Mouse (Mus musculus) limb, embryonic 14.5 days (tissue): Measurements from ENCODE around the gene Fgd2. TPM values are rescaled to one million over a fixed set of nuclear protein-coding genes. Genes with fewer than 3 reads are reported as not detected.

Source experiments
- ATAC-seq: fragments of 200-750 bp; cut with Nextera tagmentation; 2 replicates; pipeline ENCODE4 v1.8.0; 2017; ENCODE audit warnings: low read depth, moderate number of reproducible peaks, moderate TSS enrichment; ENCODE audit not compliant: low FRiP score
- DNase-seq: peaks from one replicate; pipeline ENCODE4 v3.0.0-alpha.2; 2015; ENCODE audit warnings: low spot score
- H3K27ac ChIP-seq: fragments of 300-500 bp; sonication (generic); replicated peaks from 2 replicates; pipeline ENCODE4 v1.5.1; 2014; ENCODE audit warnings: low read depth, mild to moderate bottlenecking, low read length, moderate library complexity, mixed read lengths
- H3K27me3 ChIP-seq: fragments of 300-500 bp; sonication (generic); 2 replicates; pipeline ENCODE4 v1.6.1; 2014; ENCODE audit warnings: low read length, mixed read lengths; ENCODE audit not compliant: control insufficient read depth, insufficient read depth
- H3K36me3 ChIP-seq: fragments of 300-500 bp; sonication (generic); 2 replicates; pipeline ENCODE4 v1.6.1; 2014; ENCODE audit warnings: mild to moderate bottlenecking, low read length, moderate library complexity, mixed read lengths; ENCODE audit not compliant: control insufficient read depth, insufficient read depth
- H3K4me1 ChIP-seq: fragments of 300-500 bp; sonication (generic); 2 replicates; pipeline ENCODE4 v1.6.1; 2014; ENCODE audit warnings: antibody characterized with exemption, low read length, mixed read lengths; ENCODE audit not compliant: control insufficient read depth, insufficient read depth
- H3K4me2 ChIP-seq: fragments of 300-500 bp; sonication (generic); replicated peaks from 2 replicates; pipeline ENCODE4 v1.6.1; 2014; ENCODE audit warnings: low read depth, mild to moderate bottlenecking, low read length, moderate library complexity; ENCODE audit not compliant: severe bottlenecking
- H3K4me3 ChIP-seq: fragments of 300-500 bp; sonication (generic); replicated peaks from 2 replicates; pipeline ENCODE4 v1.5.1; 2014; ENCODE audit warnings: low read length
- H3K9ac ChIP-seq: fragments of 300-500 bp; sonication (generic); 2 replicates; pipeline ENCODE4 v1.6.1; 2014; ENCODE audit warnings: mild to moderate bottlenecking, low read depth, low read length, moderate library complexity; ENCODE audit not compliant: severe bottlenecking
- H3K9me3 ChIP-seq: fragments of 300-500 bp; sonication (generic); 2 replicates; pipeline ENCODE4 v1.6.1; 2016; ENCODE audit warnings: low read length; ENCODE audit not compliant: control insufficient read depth
- POLR2A ChIP-seq: fragments of 200-500 bp; IDR thresholded peaks from 2 replicates; pipeline ENCODE4 v1.8.0; 2012; ENCODE audit warnings: inconsistent platforms, mild to moderate bottlenecking, moderate library complexity, borderline replicate concordance; ENCODE audit not compliant: insufficient read depth, insufficient read length; ENCODE audit errors: extremely low read depth
- WGBS: fragments of 180-500 bp; shearing (Covaris S2); extraction: QIAGEN DNeasy Blood & Tissue Kit; methylation state at CpG from one replicate; pipeline ENCODE4 v1.1.7; 2014; 5-methylcytosine and 5-hydroxymethylcytosine counted together
- polyA plus RNA-seq, 2 experiments: library from polyadenylated mRNA; depleted of rRNA in 1 of 2; stranded (reverse) in 1 of 2; unstranded in 1 of 2; fragments of >200 nt; fragmentation: Nextera tagmentation in 1 of 2; extraction: Ambion mirVana in 1 of 2; gene quantifications; 2 replicates each; pipeline versions ENCODE4 v1.2.1 to v1.2.3; 2012 to 2014

Fgd2 gene
- polyA plus RNA-seq, 2 experiments = 6.2 to 9.4 TPM

DNA sequence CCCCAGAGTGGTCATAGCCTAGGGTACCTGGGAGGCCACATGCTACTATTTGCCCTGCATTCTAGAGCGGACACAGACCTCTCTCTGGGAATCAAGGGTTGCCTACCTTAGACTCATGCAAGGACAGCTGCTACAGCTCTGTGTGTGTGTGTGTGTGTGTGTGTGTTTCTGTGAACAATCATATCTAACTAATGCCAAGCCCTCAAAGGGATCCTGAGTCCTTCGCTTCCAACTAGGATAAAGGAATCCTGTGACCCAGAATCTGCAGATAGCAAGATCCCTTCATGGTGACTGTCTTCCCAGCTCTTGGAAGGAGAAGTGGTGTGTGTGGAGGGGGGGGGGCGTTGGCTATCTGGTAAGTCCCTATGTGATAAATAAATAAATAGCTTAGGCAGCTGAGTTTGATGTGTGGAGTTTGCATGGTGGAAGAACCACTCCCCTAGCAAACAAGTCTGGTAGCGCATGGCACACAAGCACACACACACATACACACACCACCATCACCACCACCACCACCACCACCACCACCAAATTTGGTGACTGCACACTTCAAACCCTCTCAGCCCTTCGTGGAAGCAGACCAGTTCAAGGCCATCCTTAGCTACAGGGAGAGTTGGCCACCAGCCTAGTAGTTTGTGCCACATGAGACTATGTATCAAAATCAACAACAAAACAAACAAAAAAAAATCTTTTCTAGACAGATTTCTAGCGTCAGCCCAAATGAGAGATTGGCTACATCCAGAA is 35.5 kb downstream of the Fgd2 start:
- ATAC-seq = no peak
- WGBS = 56% methylated on average over 6 of the region's 6 CpGs
- TF ChIP-seq POLR2A = no peak
- H3K9ac ChIP-seq = no peak overlapping the region
- no peak overlapping the region for H3K27ac ChIP-seq
- no peaks in the 10 kb centered on the region for H3K9me3 ChIP-seq
- H3K36me3 ChIP-seq = no peaks in the 10 kb centered on the region
- peaks cover 19% of the 10 kb centered on the region for H3K4me1 ChIP-seq
- DNase-seq = no peak
- H3K4me2 ChIP-seq = no peak overlapping the region
- no peak overlapping the region for H3K4me3 ChIP-seq
- no peaks in the 10 kb centered on the region for H3K27me3 ChIP-seq

DNA sequence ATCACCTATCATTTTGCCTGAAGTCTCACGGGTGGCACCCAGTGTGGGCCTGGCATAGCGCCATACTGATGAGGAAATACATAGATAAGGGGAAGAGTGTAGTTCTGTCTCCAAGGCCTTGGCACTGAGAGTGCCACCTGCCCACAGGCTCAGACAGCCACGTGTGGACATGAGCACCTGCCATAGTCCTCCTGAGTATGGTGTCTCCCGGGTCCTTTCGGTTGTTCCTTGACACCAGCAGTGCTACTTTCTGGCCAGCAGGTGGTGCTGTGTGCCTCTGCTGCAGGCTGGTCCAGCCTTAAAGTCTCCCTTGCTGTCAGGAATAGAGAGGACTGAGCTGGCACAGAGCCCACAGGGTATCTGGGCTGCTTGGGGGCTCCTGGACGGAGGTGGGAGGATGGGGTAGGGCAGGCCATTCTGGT is 36.1 kb downstream of the Fgd2 start:
- H3K27me3 ChIP-seq = no peaks in the 10 kb centered on the region
- peaks cover 19% of the 10 kb centered on the region for H3K4me1 ChIP-seq
- H3K36me3 ChIP-seq = no peaks in the 10 kb centered on the region
- no peak overlapping the region for H3K9ac ChIP-seq
- no peak overlapping the region for H3K27ac ChIP-seq
- no peak for TF ChIP-seq POLR2A
- WGBS = 20% methylated on average over 6 of the region's 6 CpGs
- peak overlapping the region; percentile 22 for H3K4me2 ChIP-seq
- H3K9me3 ChIP-seq = no peaks in the 10 kb centered on the region
- DNase-seq (peak; percentile 86), ATAC-seq (peak; percentile 71)
- H3K4me3 ChIP-seq = no peak overlapping the region

GRCm38 (mm10) chr17:29397480-29398433 is 37.0 kb downstream of the Fgd2 start:
- H3K9ac ChIP-seq = peak overlapping the region; percentile 40
- peak overlapping the region; percentile 1; the same call in 1 of the 2 replicates for H3K27ac ChIP-seq
- H3K4me3 ChIP-seq = peak overlapping the region; percentile 31
- H3K36me3 ChIP-seq = no peaks in the 10 kb centered on the region
- peaks cover 19% of the 10 kb centered on the region for H3K4me1 ChIP-seq
- H3K27me3 ChIP-seq = no peaks in the 10 kb centered on the region
- no peak for TF ChIP-seq POLR2A
- peak overlapping the region; percentile 82 for H3K4me2 ChIP-seq
- peak; percentile 81 for ATAC-seq
- no peaks in the 10 kb centered on the region for H3K9me3 ChIP-seq
- peak; percentile 82 for DNase-seq
- 2% methylated on average over 27 of the region's 27 CpGs for WGBS

GRCm38 (mm10) chr17:29398434-29399026 is 37.8 kb downstream of the Fgd2 start:
- H3K4me2 ChIP-seq = peak overlapping the region; percentile 82
- no peak for DNase-seq
- H3K27me3 ChIP-seq = no peaks in the 10 kb centered on the region
- WGBS = 14% methylated on average over 17 of the region's 17 CpGs
- peaks cover 19% of the 10 kb centered on the region for H3K4me1 ChIP-seq
- H3K4me3 ChIP-seq = peak overlapping the region; percentile 31
- H3K36me3 ChIP-seq = no peaks in the 10 kb centered on the region
- H3K9me3 ChIP-seq = no peaks in the 10 kb centered on the region
- peak overlapping the region; percentile 40; the same call in 1 of the 2 replicates for H3K9ac ChIP-seq
- ATAC-seq = no peak
- TF ChIP-seq POLR2A = no peak
- no peak overlapping the region for H3K27ac ChIP-seq
